Comparison of ENCODE assay signal across 13 mouse cellular contexts in the genomic region with DNA sequence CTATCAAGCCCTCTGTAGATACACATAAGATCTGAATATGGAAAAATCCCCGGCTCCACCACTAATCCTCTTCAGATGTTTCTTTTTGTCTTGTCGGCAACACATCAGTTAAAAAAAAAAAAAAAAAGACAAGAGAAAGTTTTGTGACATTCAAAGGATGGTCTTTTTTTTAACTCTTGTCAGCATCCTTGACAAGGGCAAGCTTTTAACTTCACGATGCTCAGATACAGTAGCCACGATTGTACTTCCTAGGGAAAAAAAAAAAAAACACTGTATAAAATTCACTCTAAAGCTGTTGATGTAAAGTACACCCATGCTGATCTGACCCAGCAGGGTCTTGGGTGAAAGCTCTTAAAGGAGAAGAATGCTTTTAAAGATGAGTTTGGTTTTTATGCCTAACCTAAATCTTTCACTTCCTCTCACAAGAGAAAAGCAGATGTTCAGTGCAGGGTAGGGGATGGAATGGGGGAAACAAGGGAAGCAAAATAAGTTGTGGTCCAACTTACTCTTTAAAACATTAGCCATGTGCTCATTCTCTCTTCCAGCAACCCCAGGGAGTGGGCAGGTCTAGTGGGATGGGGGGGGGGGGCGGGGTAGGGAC.
"Had no signal": no experiment of that assay in that cellular context is flagged by ENCODE, and none has a peak within 500 bp of the region (broad histone marks: within the 10 kb centered on the region; RNA-seq: fewer than 3 reads in every experiment).

No protein-coding gene starts in this region.

- H3K27ac ChIP-seq: kidney, postnatal 0 days; limb, embryonic 15.5 days; liver, embryonic 12.5 days; neural tube, embryonic 12.5 days; stomach, embryonic 15.5 days had no signal

- H3K4me1 ChIP-seq: liver, embryonic 12.5 days; neural tube, embryonic 12.5 days; stomach, embryonic 15.5 days had no signal

- H3K9ac ChIP-seq: limb, embryonic 15.5 days; liver, embryonic 12.5 days; lung, embryonic 14.5 days; neural tube, embryonic 12.5 days; stomach, embryonic 15.5 days had no signal

- H3K4me3 ChIP-seq: limb, embryonic 15.5 days; liver, embryonic 12.5 days; neural tube, embryonic 12.5 days; stomach, embryonic 15.5 days had no signal

- H3K27me3 ChIP-seq: limb, embryonic 15.5 days; liver, embryonic 12.5 days; neural tube, embryonic 12.5 days; stomach, embryonic 15.5 days had no signal

- DNase-seq: kidney, adult 11 months; kidney, adult 9 months; kidney, postnatal 36 days; layer of hippocampus, adult 9-11 months; layer of hippocampus, postnatal 36 days; midbrain, embryonic 14.5 days; right cerebral cortex, postnatal 14 days had no signal

- H3K4me2 ChIP-seq: limb, embryonic 15.5 days; liver, embryonic 12.5 days; lung, embryonic 14.5 days; neural tube, embryonic 12.5 days; stomach, embryonic 15.5 days had no signal

- H3K9me3 ChIP-seq: limb, embryonic 15.5 days; liver, embryonic 12.5 days; neural tube, embryonic 12.5 days; stomach, embryonic 15.5 days had no signal

- H3K36me3 ChIP-seq: limb, embryonic 15.5 days; liver, embryonic 12.5 days; neural tube, embryonic 12.5 days; stomach, embryonic 15.5 days had no signal
